Mouse (Mus musculus): ENCODE results near the gene Gm17660. TPM values are rescaled to one million over a fixed set of nuclear protein-coding genes. Genes with fewer than 3 reads are reported as not detected.
A peak's percentile ranks its signal among the peaks of the same experiment; 100 is the strongest.

Gene Gm17660
- total and polyA plus RNA-seq, 3 experiments: not detected

GRCm38 (mm10) chr5:104072272-104072886, 5.0 kb downstream of the Gm17660 start:
- Histone ChIP-seq H3K36me3 (ENCODE audit: control insufficient read depth in 1 of 2, insufficient read depth in 2 of 2, low read length in 2 of 2) (no peaks in the 10 kb centered on the region), H3K9me3 (replicated peaks; ENCODE audit: insufficient read depth, low read length) (no peaks in the 10 kb centered on the region), H3K79me2 (ENCODE audit: control insufficient read depth, insufficient read depth, low read length, poor library complexity) (no peaks in the 10 kb centered on the region), H3K27me3 (ENCODE audit: control insufficient read depth in 1 of 2, insufficient read depth in 2 of 2, low read length in 2 of 2) (no peaks in the 10 kb centered on the region), H3K27ac (ENCODE audit: control insufficient read depth, low read depth, low read length) (no peak overlapping the region), H3K9ac (ENCODE audit: control insufficient read depth, low read depth, low read length, poor library complexity, severe bottlenecking) (no peak overlapping the region), H3K4me1 (ENCODE audit: control insufficient read depth in 1 of 2, insufficient read depth in 2 of 2, low read length in 2 of 2) (no peaks in the 10 kb centered on the region), H3K4me3 (ENCODE audit: control insufficient read depth in 1 of 2, insufficient read depth in 1 of 2, low read depth in 2 of 2, low read length in 2 of 2) (no peak overlapping the region)
- TF ChIP-seq MYC (IDR thresholded peaks at IDR 0.05; ENCODE audit: low read depth, low read length) (no peak), E2F4 (IDR thresholded peaks at IDR 0.05; ENCODE audit: borderline replicate concordance, low read depth, low read length) (no peak), HCFC1 (IDR thresholded peaks at IDR 0.05; ENCODE audit: low read depth, low read length) (no peak), MAZ (IDR thresholded peaks at IDR 0.05; ENCODE audit: low read depth, low read length) (no peak)
- no peak for DNase-seq (ENCODE audit: low read depth, low spot score)

GRCm38 (mm10) chr5:104071048-104071447, 6.4 kb downstream of the Gm17660 start:
- no peaks in the 10 kb centered on the region for H3K36me3 ChIP-seq (ENCODE audit: control insufficient read depth in 1 of 2, insufficient read depth in 2 of 2, low read length in 2 of 2)
- no peak overlapping the region for H3K27ac ChIP-seq (ENCODE audit: control insufficient read depth, low read depth, low read length)
- H3K9ac ChIP-seq (ENCODE audit: control insufficient read depth, low read depth, low read length, poor library complexity, severe bottlenecking): no peak overlapping the region

DNA sequence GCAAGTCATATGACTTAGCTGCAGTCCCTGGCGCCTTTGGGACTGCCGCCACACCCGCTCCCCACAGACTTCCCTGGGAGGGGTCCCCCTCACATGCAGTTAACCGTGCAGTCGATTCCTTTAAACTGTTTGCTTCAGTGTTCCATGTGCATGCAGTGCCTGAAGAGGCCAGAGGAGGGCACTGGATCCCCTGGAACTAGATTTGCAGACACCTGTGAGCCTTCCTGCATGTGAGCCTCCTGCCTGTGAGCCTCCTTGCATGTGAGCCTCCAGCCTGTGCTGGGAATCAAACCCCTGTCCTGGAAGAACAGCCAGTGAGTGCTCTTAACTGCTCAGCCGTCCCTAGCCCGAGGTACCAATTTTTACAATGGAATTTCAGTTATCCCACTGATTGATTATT, 8.7 kb downstream of the Gm17660 start:
- H3K4me1 ChIP-seq (ENCODE audit: control insufficient read depth in 1 of 2, insufficient read depth in 2 of 2, low read length in 2 of 2): no peaks in the 10 kb centered on the region
- H3K79me2 ChIP-seq (ENCODE audit: control insufficient read depth, insufficient read depth, low read length, poor library complexity): no peaks in the 10 kb centered on the region
- H3K36me3 ChIP-seq (ENCODE audit: control insufficient read depth in 1 of 2, insufficient read depth in 2 of 2, low read length in 2 of 2): 0 out of 4 replicates have a peak, but pooled peaks cover 0 to 2% of the 10 kb centered on the region in 2 experiments
- H3K9me3 ChIP-seq (replicated peaks; ENCODE audit: insufficient read depth, low read length): no peaks in the 10 kb centered on the region
- H3K9ac ChIP-seq (ENCODE audit: control insufficient read depth, low read depth, low read length, poor library complexity, severe bottlenecking): no peak overlapping the region
- no peak overlapping the region for H3K27ac ChIP-seq (ENCODE audit: control insufficient read depth, low read depth, low read length)
- TF ChIP-seq KAT2A (conservative IDR thresholded peaks at IDR 0.05; ENCODE audit: low read depth, low read length): no peak
- TF ChIP-seq CTCF (IDR thresholded peaks at IDR 0.05 in 2 of 3, conservative IDR thresholded peaks at IDR 0.05 in 1 of 3; ENCODE audit: control insufficient read depth in 1 of 3, insufficient read depth in 1 of 3, low read depth in 2 of 3, low read length in 3 of 3, poor library complexity in 1 of 3, severe bottlenecking in 1 of 3): peak; percentile 28 to 34 (median 32); a peak in 5 of 6 replicates
- peak; percentile 13; the same call in 1 of the 2 replicates for TF ChIP-seq SMC3 (IDR thresholded peaks at IDR 0.05; ENCODE audit: low read depth, low read length)
- peak; percentile 4; the same call in 1 of the 2 replicates for TF ChIP-seq RAD21 (IDR thresholded peaks at IDR 0.05; ENCODE audit: low read depth, low read length)
- no peaks in the 10 kb centered on the region for H3K27me3 ChIP-seq (ENCODE audit: control insufficient read depth in 1 of 2, insufficient read depth in 2 of 2, low read length in 2 of 2)
- H3K4me3 ChIP-seq (ENCODE audit: control insufficient read depth in 1 of 2, insufficient read depth in 1 of 2, low read depth in 2 of 2, low read length in 2 of 2): no peak overlapping the region
- DNase-seq (ENCODE audit: low read depth, low spot score): peak; percentile 28

More at GRCm38 (mm10) chr5:104071048-104071447, 6.4 kb downstream of the Gm17660 start:
- Histone ChIP-seq H3K79me2 (ENCODE audit: control insufficient read depth, insufficient read depth, low read length, poor library complexity) (no peaks in the 10 kb centered on the region), H3K4me3 (ENCODE audit: control insufficient read depth in 1 of 2, insufficient read depth in 1 of 2, low read depth in 2 of 2, low read length in 2 of 2) (no peak overlapping the region), H3K9me3 (replicated peaks; ENCODE audit: insufficient read depth, low read length) (no peaks in the 10 kb centered on the region), H3K4me1 (ENCODE audit: control insufficient read depth in 1 of 2, insufficient read depth in 2 of 2, low read length in 2 of 2) (no peaks in the 10 kb centered on the region), H3K27me3 (ENCODE audit: control insufficient read depth in 1 of 2, insufficient read depth in 2 of 2, low read length in 2 of 2) (no peaks in the 10 kb centered on the region)
- no peak for DNase-seq (ENCODE audit: low read depth, low spot score)
- TF ChIP-seq MEF2A (IDR thresholded peaks at IDR 0.05; ENCODE audit: extremely low read depth, insufficient replicate concordance, low read depth, low read length, poor library complexity, severe bottlenecking): no peak
- peak; percentile 10; the same call in 1 of the 2 replicates for TF ChIP-seq GATA1 (IDR thresholded peaks at IDR 0.05; ENCODE audit: low read depth, low read length)
